Mouse (Mus musculus) ES-E14 (cell line): ENCODE results near the gene Pced1b. TPM values are rescaled to one million over a fixed set of nuclear protein-coding genes. Genes with fewer than 3 reads are reported as not detected.

ENCODE experiments used
- DNase-seq: peaks from one replicate; pipeline ENCODE4 v3.0.0-alpha.2; 2013; ENCODE audit warnings: low read depth, low spot score
- H3K27ac ChIP-seq: 2 replicates; pipeline ENCODE4 v1.5.1; 2012; ENCODE audit warnings: low read depth, mild to moderate bottlenecking, low read length, moderate library complexity, mixed read lengths; ENCODE audit not compliant: poor library complexity, insufficient read depth, severe bottlenecking
- H3K36me3 ChIP-seq: 2 replicates; pipeline ENCODE4 v1.6.1; 2012; ENCODE audit warnings: mild to moderate bottlenecking, low read length, moderate library complexity, mixed read lengths; ENCODE audit not compliant: control insufficient read depth, poor library complexity, insufficient read depth, severe bottlenecking
- H3K4me1 ChIP-seq, 2 experiments: fragments of 150-350 bp in 1 of 2; sonication (generic) in 1 of 2; 2 replicates each; pipeline ENCODE4 v1.6.1; 2012; ENCODE audit warnings: low read length in 2 of 2, mild to moderate bottlenecking in 1 of 2, mixed read lengths in 1 of 2; ENCODE audit not compliant: control insufficient read depth in 2 of 2, insufficient read depth in 2 of 2, poor library complexity in 1 of 2
- H3K4me3 ChIP-seq, 2 experiments: fragments of 150-350 bp in 1 of 2; sonication (generic) in 1 of 2; 2 replicates each; pipeline ENCODE4 v1.5.1; 2012; ENCODE audit warnings: low read length in 2 of 2, low read depth in 1 of 2, mild to moderate bottlenecking in 1 of 2, mixed read lengths in 1 of 2; ENCODE audit not compliant: insufficient read depth in 1 of 2, poor library complexity in 1 of 2, severe bottlenecking in 1 of 2
- H3K9ac ChIP-seq: 2 replicates; pipeline ENCODE4 v1.6.1; 2012; ENCODE audit warnings: low read depth, mild to moderate bottlenecking, low read length, mixed read lengths; ENCODE audit not compliant: poor library complexity, insufficient read depth, severe bottlenecking
- H3K9me3 ChIP-seq: fragments of 150-350 bp; sonication (generic); 2 replicates; pipeline ENCODE4 v1.6.1; 2012; ENCODE audit warnings: low read depth, mild to moderate bottlenecking, low read length; ENCODE audit not compliant: control insufficient read depth, insufficient read depth
- CHD2 ChIP-seq: IDR thresholded peaks from 2 replicates; pipeline ENCODE4 v1.6.1; 2014; ENCODE audit warnings: mild to moderate bottlenecking, low read depth, low read length, inconsistent platforms
- HCFC1 ChIP-seq: IDR thresholded peaks from 2 replicates; pipeline ENCODE4 v1.6.1; 2012; ENCODE audit warnings: low read length, inconsistent platforms, borderline replicate concordance; ENCODE audit not compliant: insufficient read depth
- MAFK ChIP-seq: IDR thresholded peaks from 2 replicates; pipeline ENCODE4 v1.6.1; 2014; ENCODE audit warnings: mild to moderate bottlenecking, low read depth, low read length, inconsistent platforms; ENCODE audit not compliant: insufficient read depth
- ZC3H11A ChIP-seq: IDR thresholded peaks from 2 replicates; pipeline ENCODE4 v1.6.1; 2012; ENCODE audit warnings: low read depth, mild to moderate bottlenecking, inconsistent platforms, low read length, borderline replicate concordance
- ZNF384 ChIP-seq: IDR thresholded peaks from 2 replicates; pipeline ENCODE4 v1.6.1; 2012; ENCODE audit warnings: low read depth, low read length, inconsistent platforms
- in situ Hi-C, 2 experiments: fragments of 600-800 bp; cut with MboI; formaldehyde crosslinking; loops; one replicate each; pipeline ENCODE4 v1.15.1; 2025; ENCODE audit warnings: low sequenced_read_pairs in 2 of 2, inconsistent platforms in 1 of 2; ENCODE audit not compliant: unreplicated experiment in 2 of 2
- total RNA-seq: library from RNA; depleted of rRNA; stranded (reverse); fragments of 300-350 nt; gene quantifications from 2 replicates; pipeline ENCODE4 v1.2.3, GENCODE M21; 2012

Pced1b gene
- total RNA-seq, 1 experiment = 29.0 TPM

DNA sequence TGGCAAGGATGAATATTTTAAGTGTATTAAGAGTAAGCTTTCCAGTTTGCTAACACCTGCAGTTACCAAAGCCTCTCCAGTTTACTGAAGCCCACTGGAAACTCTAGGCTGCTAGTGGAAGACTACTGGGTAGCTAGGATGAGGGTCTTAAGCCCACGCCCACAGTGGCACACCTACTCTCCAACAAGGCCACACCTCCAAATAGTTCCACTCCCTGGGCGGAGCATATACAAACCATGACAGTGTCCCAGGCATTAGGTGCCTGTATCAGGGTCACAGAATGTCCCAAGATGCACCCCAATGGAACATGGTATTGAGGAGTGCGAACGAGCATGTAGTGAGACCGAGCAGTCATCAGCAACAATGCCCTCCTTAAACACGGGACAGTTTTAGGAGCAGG is 140.9 kb downstream of the Pced1b start:
- no peaks in the 10 kb centered on the region for H3K9me3 ChIP-seq
- in situ Hi-C loops = no loop called here
- H3K9ac ChIP-seq = no peak overlapping the region
- H3K36me3 ChIP-seq = peaks cover 17% of the 10 kb centered on the region
- no peak for DNase-seq
- no peak overlapping the region for H3K27ac ChIP-seq
- H3K4me1 ChIP-seq = peaks cover 7% of the 10 kb centered on the region in 2 experiments; a peak in 3 of 4 replicates
- no peak for TF ChIP-seq ZNF384
- TF ChIP-seq CHD2 = no peak
- no peak for TF ChIP-seq HCFC1
- no peak for TF ChIP-seq ZC3H11A
- TF ChIP-seq MAFK = no peak
- H3K4me3 ChIP-seq = no peak overlapping the region

DNA sequence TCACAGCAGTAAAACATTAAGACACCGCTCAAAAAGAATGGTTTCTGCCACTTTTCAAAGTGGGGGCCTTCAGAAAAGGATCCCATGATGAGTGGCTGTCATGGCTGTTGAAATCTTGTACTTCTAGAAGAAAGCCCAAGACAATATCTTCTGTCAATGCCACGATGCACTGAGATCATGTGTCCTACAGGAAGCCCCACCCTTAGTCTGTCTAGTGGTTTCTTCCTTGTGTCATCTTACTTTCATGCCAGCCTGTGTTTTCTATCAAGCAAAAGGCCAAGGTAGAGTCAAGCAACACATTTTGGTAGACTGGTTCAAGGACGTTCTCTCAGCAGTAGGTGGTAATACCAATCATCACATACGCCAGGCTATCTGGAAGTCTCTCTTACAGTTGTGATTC is 142.7 kb downstream of the Pced1b start:
- Histone ChIP-seq H3K4me1 (peaks cover 6 to 10% of the 10 kb centered on the region in 2 experiments; a peak in 3 of 4 replicates), H3K9ac (no peak overlapping the region), H3K4me3 (no peak overlapping the region), H3K36me3 (peaks cover 11% of the 10 kb centered on the region), H3K27ac (no peak overlapping the region), H3K9me3 (no peaks in the 10 kb centered on the region)
- TF ChIP-seq CHD2 = no peak
- no peak for TF ChIP-seq HCFC1
- TF ChIP-seq ZNF384 = no peak
- no peak for TF ChIP-seq ZC3H11A
- TF ChIP-seq MAFK = no peak
- DNase-seq = no peak
- in situ Hi-C loops = no loop called here

DNA sequence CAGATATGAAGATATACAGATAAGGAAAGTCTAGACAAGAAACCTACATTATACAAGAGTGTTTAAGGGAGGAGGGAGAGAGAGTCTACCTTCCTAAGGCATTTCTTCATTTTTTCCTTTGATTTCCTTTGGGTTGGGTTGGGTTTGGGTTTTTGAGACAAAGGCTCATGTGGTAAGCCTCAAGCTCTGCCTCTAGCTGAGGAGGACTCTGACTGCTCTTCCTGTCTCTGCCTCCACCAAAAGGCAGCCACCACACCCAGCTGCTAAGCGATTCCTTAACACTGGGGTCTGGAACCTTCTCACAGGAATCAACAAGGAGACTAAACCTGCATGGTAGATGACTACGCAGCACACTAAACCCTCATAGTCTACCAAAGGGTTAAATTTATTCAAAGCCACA is 143.9 kb downstream of the Pced1b start:
- in situ Hi-C loops = no loop called here
- peaks cover 6% of the 10 kb centered on the region; the same call in 1 of the 2 replicates for H3K36me3 ChIP-seq

GRCm38 (mm10) chr15:97391436-97391835 is 144.5 kb downstream of the Pced1b start:
- Histone ChIP-seq H3K36me3 (0 out of 2 replicates have a peak, but pooled peaks cover 4% of the 10 kb centered on the region), H3K4me1 (peaks cover 11 to 18% of the 10 kb centered on the region in 2 experiments), H3K9ac (no peak overlapping the region), H3K27ac (no peak overlapping the region), H3K4me3 (no peak overlapping the region), H3K9me3 (no peaks in the 10 kb centered on the region)
- no peak for TF ChIP-seq ZNF384
- no peak for TF ChIP-seq HCFC1
- TF ChIP-seq ZC3H11A = no peak
- TF ChIP-seq MAFK = no peak
- no peak for TF ChIP-seq CHD2
- in situ Hi-C loops = no loop called here
- DNase-seq = no peak

More for the DNA sequence above, 143.9 kb downstream of the Pced1b start:
- Histone ChIP-seq H3K4me3 (no peak overlapping the region), H3K4me1 (peaks cover 9 to 17% of the 10 kb centered on the region in 2 experiments), H3K27ac (no peak overlapping the region), H3K9ac (no peak overlapping the region), H3K9me3 (no peaks in the 10 kb centered on the region)
- no peak for DNase-seq
- TF ChIP-seq CHD2 (no peak), HCFC1 (no peak), MAFK (no peak), ZC3H11A (no peak), ZNF384 (no peak)
